Mouse (Mus musculus): ENCODE data around the gene Vdr.

The Vdr gene

GRCm38 (mm10) chr15:97849116-97849911 is 61.1 kb downstream of the Vdr start:
- no peak for DNase-seq (ENCODE audit: extremely low read depth, low read depth, low spot score)

GRCm38 (mm10) chr15:97847866-97848265 is 62.6 kb downstream of the Vdr start:
- no peak for DNase-seq (ENCODE audit: extremely low read depth, low read depth, low spot score)

- no peak for DNase-seq (ENCODE audit: extremely low read depth, low read depth, low spot score)
These were observed 63.1 kb downstream of the Vdr start for GRCm38 (mm10) chr15:97847285-97847684.

GRCm38 (mm10) chr15:97846121-97846882 is 64.1 kb downstream of the Vdr start:
- DNase-seq (ENCODE audit: extremely low read depth, low read depth, low spot score) = no peak

- no peak for DNase-seq (ENCODE audit: extremely low read depth, low read depth, low spot score)
These were observed 66.1 kb downstream of the Vdr start, which contains the start of gene Hdac7 for GRCm38 (mm10) chr15:97844037-97845034. Hdac7 (minus strand) TSS chr15:97844502.

- no peak for DNase-seq (ENCODE audit: extremely low read depth, low read depth, low spot score)
These were observed 67.2 kb downstream of the Vdr start for GRCm38 (mm10) chr15:97843247-97843651.

- DNase-seq (ENCODE audit: extremely low read depth, low read depth, low spot score) = no peak
These were observed 68.4 kb downstream of the Vdr start for GRCm38 (mm10) chr15:97842058-97842457.

- no peak for DNase-seq (ENCODE audit: extremely low read depth, low read depth, low spot score)
These were observed 69.0 kb downstream of the Vdr start for GRCm38 (mm10) chr15:97841383-97841782.

- no peak for DNase-seq (ENCODE audit: extremely low read depth, low read depth, low spot score)
These were observed 69.6 kb downstream of the Vdr start for GRCm38 (mm10) chr15:97840781-97841180.

GRCm38 (mm10) chr15:97839991-97840455 is 70.4 kb downstream of the Vdr start:
- no peak for DNase-seq (ENCODE audit: extremely low read depth, low read depth, low spot score)

GRCm38 (mm10) chr15:97839473-97839872 is 71.0 kb downstream of the Vdr start:
- DNase-seq (ENCODE audit: extremely low read depth, low read depth, low spot score) = no peak

GRCm38 (mm10) chr15:97839012-97839411 is 71.4 kb downstream of the Vdr start:
- no peak for DNase-seq (ENCODE audit: extremely low read depth, low read depth, low spot score)

GRCm38 (mm10) chr15:97838395-97838794 is 72.0 kb downstream of the Vdr start:
- DNase-seq (ENCODE audit: extremely low read depth, low read depth, low spot score) = no peak

- DNase-seq (ENCODE audit: extremely low read depth, low read depth, low spot score) = no peak
These were observed 72.9 kb downstream of the Vdr start for GRCm38 (mm10) chr15:97837491-97838061.

GRCm38 (mm10) chr15:97836894-97837247 is 73.6 kb downstream of the Vdr start:
- DNase-seq (ENCODE audit: extremely low read depth, low read depth, low spot score) = no peak

GRCm38 (mm10) chr15:97836153-97836893 is 74.1 kb downstream of the Vdr start:
- DNase-seq (ENCODE audit: extremely low read depth, low read depth, low spot score) = no peak

GRCm38 (mm10) chr15:97832764-97833479 is 77.5 kb downstream of the Vdr start:
- no peak for DNase-seq (ENCODE audit: extremely low read depth, low read depth, low spot score)

- DNase-seq (ENCODE audit: extremely low read depth, low read depth, low spot score) = no peak
These were observed 78.3 kb downstream of the Vdr start for GRCm38 (mm10) chr15:97831987-97832640.

Data from fat pad, adult 2 months (tissue).